Mouse (Mus musculus) E14TG2a.4 (cell line): ENCODE data around the gene Lrch2.

Source experiments
- H3K27me3 ChIP-seq: 2 replicates; pipeline ENCODE4 v1.6.1; 2014; ENCODE audit warnings: low read length, control low read depth; ENCODE audit not compliant: insufficient read depth
- H3K36me3 ChIP-seq: 2 replicates; pipeline ENCODE4 v1.6.1; 2014; ENCODE audit warnings: low read length, control low read depth; ENCODE audit not compliant: insufficient read depth
- H3K4me1 ChIP-seq: replicated peaks from 2 replicates; pipeline ENCODE4 v1.6.1; 2014; ENCODE audit warnings: low read depth, low read length, control low read depth
- H3K4me3 ChIP-seq: replicated peaks from 2 replicates; pipeline ENCODE4 v1.5.1; 2014; ENCODE audit warnings: mild to moderate bottlenecking, low read length
- H3K9me3 ChIP-seq: 2 replicates; pipeline ENCODE4 v1.6.1; 2014; ENCODE audit warnings: low read length, control low read depth
- CTCF ChIP-seq: conservative IDR thresholded peaks from 2 replicates; pipeline ENCODE4 v1.5.1; 2014; ENCODE audit warnings: low read length
- NANOG ChIP-seq: IDR thresholded peaks from 2 replicates; pipeline ENCODE4 v1.6.1; 2014; ENCODE audit warnings: borderline replicate concordance, low read length, mixed read lengths
- POU5F1 ChIP-seq: IDR thresholded peaks from 2 replicates; pipeline ENCODE4 v1.6.1; 2014; ENCODE audit warnings: low read length, borderline replicate concordance

Lrch2 gene

GRCm38 (mm10) chrX:147443386-147443785 lies 110.5 kb downstream of the Lrch2 start:
- H3K4me3 ChIP-seq: no peak overlapping the region
- H3K4me1 ChIP-seq: no peaks in the 10 kb centered on the region
- H3K36me3 ChIP-seq: no peaks in the 10 kb centered on the region
- no peaks in the 10 kb centered on the region for H3K27me3 ChIP-seq
- TF ChIP-seq NANOG (no peak), POU5F1 (no peak)
- H3K9me3 ChIP-seq: no peaks in the 10 kb centered on the region

GRCm38 (mm10) chrX:147435400-147435799 lies 118.5 kb downstream of the Lrch2 start:
- TF ChIP-seq POU5F1: no peak
- TF ChIP-seq CTCF: no peak
- TF ChIP-seq NANOG: no peak
- no peaks in the 10 kb centered on the region for H3K36me3 ChIP-seq
- H3K4me3 ChIP-seq: no peak overlapping the region
- no peaks in the 10 kb centered on the region for H3K27me3 ChIP-seq
- no peaks in the 10 kb centered on the region for H3K4me1 ChIP-seq
- H3K9me3 ChIP-seq: no peaks in the 10 kb centered on the region

- no peaks in the 10 kb centered on the region for H3K9me3 ChIP-seq
- H3K4me1 ChIP-seq: no peaks in the 10 kb centered on the region
- no peak overlapping the region for H3K4me3 ChIP-seq
- no peaks in the 10 kb centered on the region for H3K27me3 ChIP-seq
- H3K36me3 ChIP-seq: no peaks in the 10 kb centered on the region
- TF ChIP-seq POU5F1: no peak
- no peak for TF ChIP-seq NANOG
- no peak for TF ChIP-seq CTCF
Measured at GRCm38 (mm10) chrX:147429753-147430152, 124.1 kb downstream of the Lrch2 start.

GRCm38 (mm10) chrX:147429129-147429528 lies 124.8 kb downstream of the Lrch2 start, which contains the start of gene Il13ra2:
Gene Il13ra2, minus strand, starts transcription at chrX:147429192.
- H3K9me3 ChIP-seq: no peaks in the 10 kb centered on the region
- H3K4me3 ChIP-seq: no peak within 1 kb of the TSS
- H3K27me3 ChIP-seq: no peaks in the 10 kb centered on the region
- H3K36me3 ChIP-seq: no peaks in the 10 kb centered on the region
- H3K4me1 ChIP-seq: no peaks in the 10 kb centered on the region
- TF ChIP-seq POU5F1 (no peak), CTCF (no peak), NANOG (no peak)
